Mouse (Mus musculus) spleen, adult 2 months (tissue): ENCODE results near the gene Nrp1. TPM values are rescaled to one million over a fixed set of nuclear protein-coding genes. Genes with fewer than 3 reads are reported as not detected.

ENCODE experiments used
- DNase-seq, 2 experiments: peaks; one replicate each; pipeline versions ENCODE4 v3.0.0 to v3.0.0-alpha.2; 2012 to 2021; ENCODE audit warnings: low spot score in 2 of 2, low read depth in 1 of 2
- H3K27ac ChIP-seq: fragments of 200-500 bp; 2 replicates; pipeline ENCODE4 v1.5.1; 2012; ENCODE audit warnings: low read length, inconsistent platforms; ENCODE audit not compliant: insufficient read depth
- H3K27me3 ChIP-seq: fragments of 200-500 bp; 2 replicates; pipeline ENCODE4 v1.6.1; 2012; ENCODE audit warnings: mild to moderate bottlenecking, moderate library complexity, low read length, inconsistent platforms; ENCODE audit not compliant: control insufficient read depth, insufficient read depth
- H3K36me3 ChIP-seq: fragments of 200-500 bp; 2 replicates; pipeline ENCODE4 v1.6.1; 2012; ENCODE audit warnings: mild to moderate bottlenecking, low read length, inconsistent platforms; ENCODE audit not compliant: control insufficient read depth, insufficient read depth
- H3K4me1 ChIP-seq: fragments of 200-500 bp; 2 replicates; pipeline ENCODE4 v1.6.1; 2011; ENCODE audit warnings: inconsistent platforms; ENCODE audit not compliant: control insufficient read depth, insufficient read depth, insufficient read length
- H3K4me3 ChIP-seq: fragments of 200-500 bp; 2 replicates; pipeline ENCODE4 v1.5.1; 2011; ENCODE audit warnings: mild to moderate bottlenecking, inconsistent platforms; ENCODE audit not compliant: insufficient read depth, insufficient read length; ENCODE audit errors: extremely low read depth
- CTCF ChIP-seq: fragments of 200-500 bp; IDR thresholded peaks from 2 replicates; pipeline ENCODE4 v1.5.1; 2011; ENCODE audit warnings: mild to moderate bottlenecking, inconsistent platforms; ENCODE audit not compliant: insufficient read depth, insufficient read length, insufficient replicate concordance; ENCODE audit errors: extremely low read depth
- POLR2A ChIP-seq: fragments of 200-500 bp; IDR thresholded peaks from 2 replicates; pipeline ENCODE4 v1.6.1; 2011; ENCODE audit warnings: low read depth, low read length, inconsistent platforms
- WGBS: fragments of 180-500 bp; shearing (Covaris S2); methylation state at CpG from one replicate; pipeline ENCODE4 v1.1.7; 2018; 5-methylcytosine and 5-hydroxymethylcytosine counted together
- polyA plus RNA-seq: library from polyadenylated mRNA; depleted of rRNA; stranded (reverse); fragments of >200 nt; gene quantifications from 2 replicates; pipeline ENCODE4 v1.2.3, GENCODE M21; 2012

Gene Nrp1
- polyA plus RNA-seq, 1 experiment = 8.1 TPM

- Histone ChIP-seq H3K4me1 (no peaks in the 10 kb centered on the region), H3K4me3 (no peak overlapping the region), H3K27me3 (no peaks in the 10 kb centered on the region), H3K36me3 (no peaks in the 10 kb centered on the region), H3K27ac (no peak overlapping the region)
- WGBS = 91% methylated on average over 1 of the region's 1 CpGs
- TF ChIP-seq CTCF (no peak), POLR2A (no peak)
- DNase-seq = no peak
Measured at GRCm38 (mm10) chr8:128546287-128546686, 187.9 kb downstream of the Nrp1 start.

DNA sequence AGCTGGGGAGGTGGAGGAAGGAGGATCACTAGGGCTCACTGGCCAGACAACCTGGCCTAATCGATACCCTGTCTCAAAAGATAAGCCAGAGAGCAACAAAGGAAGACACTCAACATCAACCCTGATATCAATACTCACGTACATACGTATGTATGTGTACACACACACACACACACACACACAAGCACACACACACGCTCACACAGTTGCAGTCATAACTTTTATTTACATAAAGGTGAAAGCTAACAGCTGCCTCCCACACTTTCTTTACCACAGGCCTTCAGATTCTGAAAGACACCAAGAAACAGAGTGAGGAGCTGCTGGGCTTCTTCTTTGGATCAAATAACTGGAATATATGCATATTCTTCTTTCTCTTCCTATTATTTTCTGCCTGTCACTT, 189.0 kb downstream of the Nrp1 start:
- no peaks in the 10 kb centered on the region for H3K4me1 ChIP-seq
- no peak overlapping the region for H3K27ac ChIP-seq
- no peak for DNase-seq
- H3K27me3 ChIP-seq = no peaks in the 10 kb centered on the region
- H3K36me3 ChIP-seq = no peaks in the 10 kb centered on the region
- no peak overlapping the region for H3K4me3 ChIP-seq
- 72% methylated on average over 4 of the region's 4 CpGs for WGBS
- TF ChIP-seq CTCF (no peak), POLR2A (no peak)

GRCm38 (mm10) chr8:128549738-128550137, 191.3 kb downstream of the Nrp1 start:
- TF ChIP-seq CTCF (no peak), POLR2A (no peak)
- Histone ChIP-seq H3K36me3 (no peaks in the 10 kb centered on the region), H3K4me3 (no peak overlapping the region), H3K27me3 (no peaks in the 10 kb centered on the region), H3K27ac (no peak overlapping the region; the same call in 1 of the 2 replicates), H3K4me1 (no peaks in the 10 kb centered on the region)
- peak in 1 of 2 experiments; percentile 4 for DNase-seq
- WGBS = 83% methylated on average over 5 of the region's 5 CpGs

DNA sequence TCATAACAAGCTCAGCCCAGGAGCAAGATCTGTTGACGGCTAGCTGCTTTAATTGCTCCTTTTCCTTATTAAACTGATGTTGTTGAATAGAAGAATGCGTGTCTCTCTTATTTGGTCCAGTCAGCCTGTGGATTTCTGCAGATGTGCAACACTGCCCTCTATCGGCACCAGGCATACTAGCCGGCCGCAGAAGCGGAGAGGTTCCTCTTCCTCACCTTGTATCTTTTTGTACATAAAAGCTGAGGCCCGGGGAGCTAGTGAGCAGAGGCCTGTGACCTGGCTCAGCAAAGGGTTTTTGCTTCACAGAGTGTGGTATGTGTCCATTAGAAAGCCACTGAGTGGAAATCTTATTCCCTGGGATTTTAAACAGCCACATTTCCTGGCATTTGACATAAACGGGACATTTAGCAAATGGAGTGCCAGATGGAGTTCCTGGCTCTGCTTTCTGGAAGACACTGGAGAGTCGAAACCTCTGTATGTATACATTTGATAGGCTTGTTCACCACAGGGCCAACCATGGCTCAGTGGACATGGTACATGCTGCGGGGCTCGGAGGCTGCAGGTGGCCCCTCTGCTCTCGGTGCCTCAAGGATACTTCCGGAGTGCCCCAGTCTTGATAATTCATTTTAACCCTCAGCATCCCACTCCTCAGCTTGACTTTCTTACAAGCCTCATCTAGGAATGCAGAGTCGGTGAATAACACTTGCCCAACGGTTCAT, 193.2 kb downstream of the Nrp1 start:
- peak; percentile 21 to 64 for DNase-seq
- WGBS = 50% methylated on average over 15 of the region's 15 CpGs

More for the DNA sequence above, 193.2 kb downstream of the Nrp1 start:
- no peak for TF ChIP-seq POLR2A
- peak; percentile 74; the same call in 1 of the 2 replicates for TF ChIP-seq CTCF
- Histone ChIP-seq H3K36me3 (no peaks in the 10 kb centered on the region), H3K27ac (no peak overlapping the region), H3K4me1 (no peaks in the 10 kb centered on the region), H3K4me3 (no peak overlapping the region), H3K27me3 (no peaks in the 10 kb centered on the region)
